Mouse (Mus musculus) neural tube, embryonic 12.5 days (tissue): ENCODE measurements around the gene Frg2f1. TPM values are rescaled to one million over a fixed set of nuclear protein-coding genes. Genes with fewer than 3 reads are reported as not detected.
"Not testable (repeated sequence)": the region's sequence is repeated elsewhere in the genome, so short reads cannot be mapped to it uniquely, and the experiment has no call there.

Experiments
- ATAC-seq: fragments of 200-750 bp; cut with Nextera tagmentation; 2 replicates; pipeline ENCODE4 v1.8.0; 2017; ENCODE audit warnings: low read depth, mild to moderate bottlenecking, moderate TSS enrichment, moderate library complexity; ENCODE audit not compliant: low FRiP score
- H3K27ac ChIP-seq: fragments of 300-500 bp; sonication (generic); 2 replicates; pipeline ENCODE4 v1.5.1; 2016
- H3K27me3 ChIP-seq: fragments of 300-500 bp; sonication (generic); replicated peaks from 2 replicates; pipeline ENCODE4 v1.6.1; 2016; ENCODE audit warnings: mild to moderate bottlenecking
- H3K36me3 ChIP-seq: fragments of 300-500 bp; sonication (generic); 2 replicates; pipeline ENCODE4 v1.6.1; 2016; ENCODE audit warnings: mild to moderate bottlenecking
- H3K4me1 ChIP-seq: fragments of 300-500 bp; sonication (generic); 2 replicates; pipeline ENCODE4 v1.6.1; 2016
- H3K4me2 ChIP-seq: fragments of 300-500 bp; sonication (generic); replicated peaks from 2 replicates; pipeline ENCODE4 v1.6.1; 2016; ENCODE audit warnings: mild to moderate bottlenecking
- H3K4me3 ChIP-seq: fragments of 300-500 bp; sonication (generic); 2 replicates; pipeline ENCODE4 v1.5.1; 2016
- H3K9ac ChIP-seq: fragments of 300-500 bp; sonication (generic); 2 replicates; pipeline ENCODE4 v1.6.1; 2016; ENCODE audit warnings: mild to moderate bottlenecking
- H3K9me3 ChIP-seq: fragments of 300-500 bp; sonication (generic); 2 replicates; pipeline ENCODE4 v1.6.1; 2016; ENCODE audit warnings: mild to moderate bottlenecking
- WGBS: fragments of 180-500 bp; shearing (Covaris S2); methylation state at CpG from one replicate; pipeline ENCODE4 v1.1.7; 2016; 5-methylcytosine and 5-hydroxymethylcytosine counted together
- polyA plus RNA-seq: library from polyadenylated mRNA; unstranded; fragments of >200 nt; fragmentation: Nextera tagmentation; extraction: Ambion mirVana; gene quantifications from 2 replicates; pipeline ENCODE4 v1.2.1, GENCODE M21; 2016

Gene Frg2f1
- polyA plus RNA-seq, 1 experiment from 2014 or later: 4.8 TPM

DNA sequence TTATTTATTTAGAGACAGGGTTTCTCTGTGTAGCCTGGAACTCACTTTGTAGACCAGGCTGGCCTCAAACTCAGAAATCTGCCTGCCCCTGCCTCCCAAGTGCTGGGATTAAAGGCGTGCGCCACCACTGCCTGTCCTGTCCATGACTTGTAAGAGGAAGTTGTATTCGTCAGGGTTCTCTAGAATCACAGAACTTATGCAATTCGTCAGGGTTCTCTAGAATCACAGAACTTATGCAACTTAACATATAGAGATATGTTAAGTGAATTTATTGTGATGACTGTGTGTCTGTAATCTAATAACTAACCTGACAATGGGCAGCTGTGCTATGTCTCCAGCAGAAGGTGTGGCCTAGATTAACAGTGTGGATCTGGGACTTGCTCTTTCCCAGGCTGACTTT lies 2.7 kb downstream of the Frg2f1 start, which contains the start of gene Foxj3:
Gene Foxj3, plus strand, starts transcription at position 390 of the 400 bp plus-strand sequence.
- WGBS: 94% methylated on average over 4 of the region's 4 CpGs

GRCm38 (mm10) chr4:119535103-119535502 lies 4.2 kb downstream of the Frg2f1 start:
- 65% methylated on average over 4 of the region's 4 CpGs for WGBS
- H3K4me2 ChIP-seq: no peak overlapping the region
- ATAC-seq: no peak
- no peak overlapping the region for H3K4me3 ChIP-seq
- peaks cover 6% of the 10 kb centered on the region; the same call in 1 of the 2 replicates for H3K4me1 ChIP-seq
- H3K9ac ChIP-seq: no peak overlapping the region
- no peaks in the 10 kb centered on the region for H3K9me3 ChIP-seq
- no peak overlapping the region for H3K27ac ChIP-seq
- H3K27me3 ChIP-seq: no peaks in the 10 kb centered on the region
- H3K36me3 ChIP-seq: no peaks in the 10 kb centered on the region

More for the DNA sequence above, 2.7 kb downstream of the Frg2f1 start, which contains the start of gene Foxj3:
- ATAC-seq, H3K4me2 ChIP-seq, H3K4me3 ChIP-seq, H3K27me3 ChIP-seq, H3K27ac ChIP-seq, H3K36me3 ChIP-seq, H3K9ac ChIP-seq, H3K9me3 ChIP-seq: not testable (repeated sequence)
- H3K4me1 ChIP-seq: peaks cover 15% of the 10 kb centered on the region; the same call in 1 of the 2 replicates

- ATAC-seq: no peak
- Histone ChIP-seq H3K4me1 (no peaks in the 10 kb centered on the region; the same call in 1 of the 2 replicates), H3K4me2 (no peak overlapping the region), H3K9me3 (no peaks in the 10 kb centered on the region), H3K27me3 (no peaks in the 10 kb centered on the region), H3K27ac (no peak overlapping the region), H3K36me3 (no peaks in the 10 kb centered on the region), H3K9ac (no peak overlapping the region), H3K4me3 (no peak overlapping the region)
- WGBS: 68% methylated on average over 2 of the region's 2 CpGs
These were observed 7.5 kb downstream of the Frg2f1 start for GRCm38 (mm10) chr4:119531813-119532212.

GRCm38 (mm10) chr4:119526329-119526845 lies 12.9 kb downstream of the Frg2f1 start:
- Histone ChIP-seq H3K36me3 (no peaks in the 10 kb centered on the region), H3K9ac (no peak overlapping the region), H3K4me2 (no peak overlapping the region), H3K9me3 (no peaks in the 10 kb centered on the region), H3K27me3 (no peaks in the 10 kb centered on the region), H3K4me1 (no peaks in the 10 kb centered on the region; the same call in 1 of the 2 replicates), H3K27ac (no peak overlapping the region), H3K4me3 (no peak overlapping the region)
- no peak for ATAC-seq

- Histone ChIP-seq H3K4me2 (no peak overlapping the region), H3K36me3 (no peaks in the 10 kb centered on the region), H3K9ac (no peak overlapping the region), H3K4me3 (no peak overlapping the region), H3K9me3 (no peaks in the 10 kb centered on the region), H3K4me1 (no peaks in the 10 kb centered on the region), H3K27me3 (no peaks in the 10 kb centered on the region), H3K27ac (no peak overlapping the region)
- no peak for ATAC-seq
- 93% methylated on average over 2 of the region's 2 CpGs for WGBS
These were observed 14.9 kb downstream of the Frg2f1 start for GRCm38 (mm10) chr4:119524466-119524865.

DNA sequence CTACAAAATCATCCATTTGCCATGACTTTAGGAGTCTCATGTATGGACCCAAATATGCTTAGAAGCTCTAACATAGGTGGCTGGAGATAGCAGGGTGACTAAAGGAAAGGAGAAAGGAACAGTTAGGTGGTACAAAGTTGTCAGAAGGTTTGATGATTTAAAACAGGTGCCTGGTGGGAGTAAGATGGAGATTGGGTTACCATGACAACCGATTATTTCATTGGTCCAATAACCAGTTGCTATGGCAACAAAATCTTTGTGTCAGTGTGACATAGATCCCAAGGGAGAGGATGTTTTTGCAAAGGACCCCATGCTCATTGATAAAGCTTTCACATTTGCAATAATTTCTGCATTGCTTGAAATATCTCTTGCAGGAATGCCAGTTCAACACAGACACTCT lies 15.3 kb downstream of the Frg2f1 start:
- no peak overlapping the region for H3K4me3 ChIP-seq
- ATAC-seq: no peak
- no peak overlapping the region for H3K4me2 ChIP-seq
- WGBS: 88% methylated on average over 1 of the region's 1 CpGs
- H3K9ac ChIP-seq: no peak overlapping the region
- no peaks in the 10 kb centered on the region for H3K36me3 ChIP-seq
- no peaks in the 10 kb centered on the region for H3K4me1 ChIP-seq
- H3K27me3 ChIP-seq: no peaks in the 10 kb centered on the region
- no peak overlapping the region for H3K27ac ChIP-seq
- no peaks in the 10 kb centered on the region for H3K9me3 ChIP-seq

DNA sequence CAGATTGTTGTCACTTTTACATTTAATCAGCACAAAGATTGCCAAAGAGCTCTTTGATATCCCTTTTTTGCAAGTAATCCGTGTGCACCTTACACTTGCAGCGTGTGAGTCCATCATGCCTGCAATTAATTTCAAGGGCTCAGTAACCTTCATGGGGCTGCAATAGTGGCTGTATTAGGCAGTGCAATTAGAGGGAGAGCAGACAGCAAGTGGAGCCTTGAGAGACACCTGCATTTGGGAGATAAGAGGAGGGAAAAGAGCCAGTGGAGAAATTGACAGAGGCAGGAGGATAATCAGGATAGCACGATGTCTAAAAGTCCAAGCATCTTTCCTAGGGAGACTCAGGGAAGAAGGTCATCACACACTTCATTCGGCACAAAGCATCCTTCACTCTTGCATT lies 15.8 kb downstream of the Frg2f1 start:
- 72% methylated on average over 4 of the region's 4 CpGs for WGBS
- Histone ChIP-seq H3K27ac (no peak overlapping the region), H3K9me3 (no peaks in the 10 kb centered on the region), H3K27me3 (no peaks in the 10 kb centered on the region), H3K9ac (no peak overlapping the region), H3K4me1 (no peaks in the 10 kb centered on the region), H3K4me2 (no peak overlapping the region), H3K36me3 (no peaks in the 10 kb centered on the region), H3K4me3 (no peak overlapping the region)
- ATAC-seq: no peak

DNA sequence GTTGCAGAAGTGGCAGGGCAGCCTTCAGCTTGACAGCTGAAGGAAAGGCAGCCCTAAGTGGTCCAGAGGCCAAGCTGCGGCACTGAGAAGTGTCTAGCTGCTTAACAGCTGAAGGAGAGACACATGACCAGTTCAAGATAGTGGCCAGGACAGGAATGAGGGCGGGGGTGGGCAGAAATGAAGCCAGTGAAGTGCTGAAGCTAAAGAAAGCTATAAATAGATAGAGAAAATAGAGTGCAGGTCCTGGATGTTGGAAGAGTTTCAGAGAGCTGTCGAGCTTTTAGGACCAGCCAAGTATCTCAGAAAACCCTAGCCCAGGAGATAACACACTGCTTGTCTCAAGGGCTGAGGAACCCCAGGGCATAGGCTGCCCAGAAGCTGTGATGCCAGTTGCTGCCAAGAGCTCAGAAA lies 26.6 kb downstream of the Frg2f1 start:
- Histone ChIP-seq H3K27ac (no peak overlapping the region), H3K36me3 (no peaks in the 10 kb centered on the region), H3K4me1 (no peaks in the 10 kb centered on the region), H3K9me3 (no peaks in the 10 kb centered on the region), H3K4me2 (no peak overlapping the region), H3K4me3 (no peak overlapping the region), H3K27me3 (no peaks in the 10 kb centered on the region), H3K9ac (no peak overlapping the region)
- WGBS: 75% methylated on average over 3 of the region's 3 CpGs
- no peak for ATAC-seq

DNA sequence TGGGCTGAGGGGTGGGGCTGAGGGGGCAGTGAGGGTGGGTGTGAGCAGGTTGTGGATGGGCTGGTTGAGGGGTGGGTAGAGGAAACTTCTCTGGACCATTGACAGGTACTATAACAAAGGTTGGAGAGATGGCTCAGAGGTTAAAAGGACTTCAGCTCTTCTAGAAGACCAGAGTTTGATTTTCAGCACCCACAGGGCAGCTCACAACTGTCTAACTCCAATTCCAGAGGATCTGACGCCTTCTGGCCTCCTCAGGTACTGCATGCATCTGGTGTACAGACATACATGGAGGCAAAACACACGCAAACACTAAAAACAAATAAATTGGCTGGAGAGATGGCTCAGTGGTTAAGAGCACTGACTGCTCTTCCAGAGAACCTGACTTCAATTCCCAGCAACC lies 27.7 kb downstream of the Frg2f1 start:
- Histone ChIP-seq H3K9me3 (no peaks in the 10 kb centered on the region), H3K4me2 (no peak overlapping the region), H3K4me3 (no peak overlapping the region), H3K4me1 (no peaks in the 10 kb centered on the region), H3K9ac (no peak overlapping the region), H3K27ac (no peak overlapping the region), H3K27me3 (no peaks in the 10 kb centered on the region), H3K36me3 (no peaks in the 10 kb centered on the region)
- no peak for ATAC-seq
- 77% methylated on average over 2 of the region's 2 CpGs for WGBS

DNA sequence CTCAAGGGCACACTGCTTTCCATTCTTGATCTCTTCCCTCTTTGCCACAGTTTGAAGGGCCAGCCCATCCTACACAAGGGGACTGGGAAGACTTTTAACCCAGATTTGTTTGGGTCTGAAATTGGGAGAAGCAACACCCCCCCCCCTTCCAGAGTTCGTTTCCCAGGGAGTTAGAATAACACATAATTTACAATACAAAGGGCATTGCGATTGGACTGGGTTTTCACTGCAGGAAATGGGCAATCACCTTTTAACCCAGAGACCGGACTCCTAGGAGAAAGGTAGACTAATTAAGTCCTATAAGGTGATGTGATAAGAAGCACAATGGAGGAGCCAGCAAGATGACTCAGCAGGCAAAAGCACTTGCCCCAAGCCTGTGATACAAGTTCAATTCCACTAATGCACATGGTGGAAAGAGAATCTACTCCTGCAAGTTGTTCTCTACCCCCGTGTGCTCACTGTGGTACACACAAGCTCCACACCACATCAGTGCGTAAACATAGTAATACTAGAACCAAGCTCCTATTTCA lies 40.9 kb downstream of the Frg2f1 start:
- Histone ChIP-seq H3K9ac (no peak overlapping the region), H3K27ac (no peak overlapping the region), H3K27me3 (no peaks in the 10 kb centered on the region; the same call in 1 of the 2 replicates), H3K4me2 (no peak overlapping the region), H3K4me3 (no peak overlapping the region), H3K36me3 (no peaks in the 10 kb centered on the region), H3K4me1 (no peaks in the 10 kb centered on the region), H3K9me3 (no peaks in the 10 kb centered on the region)
- no peak for ATAC-seq
- 50% methylated on average over 5 of the region's 5 CpGs for WGBS

GRCm38 (mm10) chr4:119492933-119493327 lies 46.4 kb downstream of the Frg2f1 start:
- H3K36me3 ChIP-seq: no peaks in the 10 kb centered on the region
- peak; percentile 67 for ATAC-seq
- WGBS: 36% methylated on average over 10 of the region's 10 CpGs
- peaks cover 5% of the 10 kb centered on the region; the same call in 1 of the 2 replicates for H3K27me3 ChIP-seq
- H3K9ac ChIP-seq: peak overlapping the region; percentile 72
- no peaks in the 10 kb centered on the region for H3K9me3 ChIP-seq
- H3K27ac ChIP-seq: no peak overlapping the region
- peaks cover 3% of the 10 kb centered on the region; the same call in 1 of the 2 replicates for H3K4me1 ChIP-seq
- peak overlapping the region; percentile 87 for H3K4me2 ChIP-seq
- H3K4me3 ChIP-seq: peak overlapping the region; percentile 63

DNA sequence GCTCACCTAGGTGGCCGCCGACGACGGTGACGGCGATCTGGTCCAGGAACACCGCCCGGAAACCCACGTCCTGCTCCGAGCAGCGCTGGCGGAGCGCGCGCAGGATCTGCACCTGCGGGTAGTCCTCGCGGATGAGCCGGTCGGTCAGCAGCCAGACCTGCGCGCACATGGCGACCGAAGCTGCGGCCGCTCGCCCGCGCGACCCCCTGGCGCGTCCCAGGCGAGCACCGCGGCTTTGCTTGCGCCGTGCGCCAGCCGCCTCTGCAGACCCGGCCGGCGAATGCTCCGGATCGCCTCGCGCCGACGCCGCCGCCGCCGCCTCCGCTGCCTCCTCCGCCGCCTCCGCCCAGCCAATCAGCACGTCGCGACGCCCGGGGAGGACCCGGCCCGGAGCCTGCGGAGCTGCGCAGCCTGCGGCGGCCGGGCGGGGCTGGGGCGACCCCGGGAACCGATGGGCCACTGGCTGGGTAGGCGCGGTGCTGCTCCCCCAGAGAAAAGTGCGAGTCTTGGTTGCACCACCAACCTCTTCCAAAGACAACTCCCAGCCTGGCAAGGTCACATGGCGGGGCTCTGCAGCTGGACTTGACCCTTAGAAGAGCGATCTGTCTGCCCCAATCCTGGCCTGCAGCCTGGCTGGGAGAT lies 46.9 kb downstream of the Frg2f1 start, which contains the start of gene Rimkla:
Gene Rimkla, minus strand, starts transcription at position 338 of the 642 bp plus-strand sequence.
- Histone ChIP-seq H3K36me3 (no peaks in the 10 kb centered on the region), H3K9me3 (no peaks in the 10 kb centered on the region), H3K4me3 (peak within 1 kb of the TSS; percentile 63), H3K4me2 (peak within 1 kb of the TSS; percentile 87), H3K9ac (peak within 1 kb of the TSS; percentile 72), H3K4me1 (peaks cover 3% of the 10 kb centered on the region; the same call in 1 of the 2 replicates), H3K27me3 (peaks cover 5% of the 10 kb centered on the region; the same call in 1 of the 2 replicates), H3K27ac (peak within 1 kb of the TSS; percentile 57; the same call in 1 of the 2 replicates)
- under 1% methylated on average over 76 of the region's 77 CpGs for WGBS
- ATAC-seq: peak; percentile 91
